Mouse (Mus musculus) limb, embryonic 12.5 days (tissue): Measurements from ENCODE around the gene Gm26938. TPM values are rescaled to one million over a fixed set of nuclear protein-coding genes. Genes with fewer than 3 reads are reported as not detected.

Experiments
- ATAC-seq: fragments of 200-750 bp; cut with Nextera tagmentation; 2 replicates; pipeline ENCODE4 v1.8.0; 2017; ENCODE audit warnings: low read depth, moderate TSS enrichment; ENCODE audit not compliant: insufficient number of reproducible peaks, insufficient read depth, low FRiP score, low TSS enrichment
- H3K27ac ChIP-seq: fragments of 300-500 bp; sonication (generic); 2 replicates; pipeline ENCODE4 v1.5.1; 2016; ENCODE audit warnings: mild to moderate bottlenecking, moderate library complexity
- H3K27me3 ChIP-seq: fragments of 300-500 bp; sonication (generic); 2 replicates; pipeline ENCODE4 v1.6.1; 2016; ENCODE audit warnings: mild to moderate bottlenecking, moderate library complexity
- H3K36me3 ChIP-seq: fragments of 300-500 bp; sonication (generic); 2 replicates; pipeline ENCODE4 v1.6.1; 2016; ENCODE audit warnings: mild to moderate bottlenecking, moderate library complexity
- H3K4me1 ChIP-seq: fragments of 300-500 bp; sonication (generic); replicated peaks from 2 replicates; pipeline ENCODE4 v1.6.1; 2016
- H3K4me2 ChIP-seq: fragments of 300-500 bp; sonication (generic); 2 replicates; pipeline ENCODE4 v1.6.1; 2016; ENCODE audit warnings: mild to moderate bottlenecking, moderate library complexity
- H3K4me3 ChIP-seq: fragments of 300-500 bp; sonication (generic); replicated peaks from 2 replicates; pipeline ENCODE4 v1.5.1; 2016; ENCODE audit warnings: mild to moderate bottlenecking
- H3K9ac ChIP-seq: fragments of 300-500 bp; sonication (generic); replicated peaks from 2 replicates; pipeline ENCODE4 v1.6.1; 2016; ENCODE audit warnings: mild to moderate bottlenecking, moderate library complexity
- H3K9me3 ChIP-seq: fragments of 300-500 bp; sonication (generic); 2 replicates; pipeline ENCODE4 v1.6.1; 2016; ENCODE audit warnings: mild to moderate bottlenecking, moderate library complexity
- WGBS: fragments of 180-500 bp; shearing (Covaris S2); methylation state at CpG from one replicate; pipeline ENCODE4 v1.1.7; 2016; 5-methylcytosine and 5-hydroxymethylcytosine counted together
- polyA plus RNA-seq: library from polyadenylated mRNA; unstranded; fragments of >200 nt; fragmentation: Nextera tagmentation; extraction: Ambion mirVana; gene quantifications from 2 replicates; pipeline ENCODE4 v1.2.1, GENCODE M21; 2016

Gene Gm26938
- polyA plus RNA-seq, 1 experiment from 2014 or later: 0.51 TPM

GRCm38 (mm10) chr5:139803165-139803564, 23.0 kb downstream of the Gm26938 start:
- H3K36me3 ChIP-seq: peaks cover 18% of the 10 kb centered on the region
- 67% methylated on average over 8 of the region's 8 CpGs for WGBS
- peaks cover 24% of the 10 kb centered on the region for H3K4me1 ChIP-seq
- peak overlapping the region; percentile 30 for H3K4me2 ChIP-seq
- H3K9me3 ChIP-seq: no peaks in the 10 kb centered on the region
- H3K4me3 ChIP-seq: no peak overlapping the region
- no peak; the same call in 1 of the 2 replicates for ATAC-seq
- no peaks in the 10 kb centered on the region for H3K27me3 ChIP-seq
- no peak overlapping the region for H3K9ac ChIP-seq
- H3K27ac ChIP-seq: peak overlapping the region; percentile 41; the same call in 1 of the 2 replicates

DNA sequence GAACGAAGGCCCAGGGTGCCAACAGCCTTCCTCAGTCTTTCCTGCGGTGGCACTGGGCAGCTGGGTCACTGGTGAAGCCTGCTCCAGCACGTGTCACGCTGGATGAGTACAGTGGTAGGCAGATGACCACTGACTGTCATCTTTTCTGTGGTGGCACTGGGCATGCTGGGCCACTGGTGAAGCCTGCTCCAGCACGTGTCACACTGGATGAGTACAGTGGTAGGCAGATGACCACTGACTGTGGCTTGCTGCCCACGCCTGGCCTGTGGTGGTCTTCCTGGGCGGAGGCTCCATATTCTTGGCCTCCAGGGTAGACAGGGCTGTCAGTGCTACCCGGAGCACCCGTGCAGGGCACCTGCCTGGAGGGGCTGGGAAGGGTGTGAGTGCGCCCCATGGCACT, 24.3 kb downstream of the Gm26938 start:
- no peak overlapping the region for H3K9ac ChIP-seq
- no peak overlapping the region for H3K27ac ChIP-seq
- no peak for ATAC-seq
- WGBS: 94% methylated on average over 10 of the region's 10 CpGs
- peaks cover 37% of the 10 kb centered on the region for H3K4me1 ChIP-seq
- H3K36me3 ChIP-seq: peaks cover 18% of the 10 kb centered on the region
- no peak overlapping the region for H3K4me3 ChIP-seq
- H3K4me2 ChIP-seq: no peak overlapping the region
- H3K27me3 ChIP-seq: no peaks in the 10 kb centered on the region
- H3K9me3 ChIP-seq: no peaks in the 10 kb centered on the region

- H3K4me2 ChIP-seq: no peak overlapping the region
- H3K4me1 ChIP-seq: peaks cover 44% of the 10 kb centered on the region
- no peak for ATAC-seq
- no peaks in the 10 kb centered on the region for H3K27me3 ChIP-seq
- no peak overlapping the region for H3K27ac ChIP-seq
- peaks cover 18% of the 10 kb centered on the region for H3K36me3 ChIP-seq
- H3K9ac ChIP-seq: no peak overlapping the region
- H3K4me3 ChIP-seq: no peak overlapping the region
- H3K9me3 ChIP-seq: no peaks in the 10 kb centered on the region
- 93% methylated on average over 8 of the region's 8 CpGs for WGBS
Measured at GRCm38 (mm10) chr5:139801231-139801630, 25.0 kb downstream of the Gm26938 start.

- no peaks in the 10 kb centered on the region for H3K9me3 ChIP-seq
- WGBS: 94% methylated on average over 33 of the region's 33 CpGs
- no peak overlapping the region for H3K4me2 ChIP-seq
- no peaks in the 10 kb centered on the region; the same call in 1 of the 2 replicates for H3K27me3 ChIP-seq
- H3K36me3 ChIP-seq: peaks cover 18% of the 10 kb centered on the region
- no peak for ATAC-seq
- H3K9ac ChIP-seq: no peak overlapping the region
- H3K4me1 ChIP-seq: peaks cover 45% of the 10 kb centered on the region
- no peak overlapping the region for H3K4me3 ChIP-seq
- no peak overlapping the region for H3K27ac ChIP-seq
Measured at GRCm38 (mm10) chr5:139799801-139800590, 26.2 kb downstream of the Gm26938 start.

- WGBS: 88% methylated on average over 9 of the region's 9 CpGs
- Histone ChIP-seq H3K27ac (no peak overlapping the region), H3K27me3 (peaks cover under 1% of the 10 kb centered on the region), H3K4me3 (no peak overlapping the region), H3K4me2 (no peak overlapping the region), H3K9me3 (no peaks in the 10 kb centered on the region), H3K36me3 (peaks cover 18% of the 10 kb centered on the region), H3K9ac (no peak overlapping the region), H3K4me1 (peaks cover 43% of the 10 kb centered on the region)
- ATAC-seq: no peak
Measured at GRCm38 (mm10) chr5:139799041-139799440, 27.2 kb downstream of the Gm26938 start.

DNA sequence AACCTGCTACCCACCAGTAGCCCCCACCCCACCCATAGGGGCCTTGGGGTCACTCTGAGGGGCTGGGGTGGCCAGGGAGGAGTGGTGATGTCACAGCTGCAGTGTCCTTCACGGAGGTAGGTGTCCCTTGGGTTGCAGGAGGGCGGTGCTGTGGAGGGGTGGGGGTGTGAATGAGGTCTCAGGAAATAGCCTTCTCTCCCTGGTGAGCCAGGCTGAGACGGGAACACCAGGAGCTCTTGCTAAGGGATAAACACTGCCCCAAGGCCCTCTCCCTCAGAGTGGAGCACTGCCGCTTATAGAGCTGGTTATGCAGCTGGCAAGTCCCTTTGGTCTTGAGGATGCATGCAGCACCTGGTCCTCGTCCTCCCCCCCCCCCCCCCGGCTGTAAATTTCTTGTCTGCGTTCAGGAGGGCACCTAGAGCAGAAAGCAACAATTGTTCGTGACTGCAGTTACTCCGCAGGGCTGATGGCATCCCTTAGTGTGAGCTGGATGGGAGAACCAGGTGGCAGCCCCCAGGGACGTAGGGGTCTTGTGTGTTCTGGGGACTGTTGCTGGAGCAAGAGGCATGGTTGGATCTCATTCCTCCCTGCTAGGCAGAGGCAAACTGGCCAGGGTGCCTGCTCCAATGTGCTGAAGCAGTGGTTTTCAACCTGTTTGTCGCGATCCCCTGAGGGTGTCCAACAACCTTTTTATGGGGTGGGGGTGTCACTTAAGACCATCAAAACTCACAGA, 27.9 kb downstream of the Gm26938 start:
- H3K36me3 ChIP-seq: peaks cover 18% of the 10 kb centered on the region
- no peaks in the 10 kb centered on the region for H3K9me3 ChIP-seq
- H3K27me3 ChIP-seq: peaks cover 6% of the 10 kb centered on the region
- WGBS: 35% methylated on average over 11 of the region's 12 CpGs
- H3K9ac ChIP-seq: peak overlapping the region; percentile 27; the same call in 1 of the 2 replicates
- peaks cover 41% of the 10 kb centered on the region for H3K4me1 ChIP-seq
- no peak overlapping the region for H3K4me2 ChIP-seq
- H3K27ac ChIP-seq: no peak overlapping the region
- ATAC-seq: no peak
- H3K4me3 ChIP-seq: no peak overlapping the region

- peak overlapping the region; percentile 27; the same call in 1 of the 2 replicates for H3K9ac ChIP-seq
- H3K27ac ChIP-seq: peak overlapping the region; percentile 64; the same call in 1 of the 2 replicates
- H3K4me1 ChIP-seq: peaks cover 36% of the 10 kb centered on the region
- 40% methylated on average over 11 of the region's 11 CpGs for WGBS
- peaks cover 18% of the 10 kb centered on the region for H3K36me3 ChIP-seq
- no peak for ATAC-seq
- H3K4me3 ChIP-seq: no peak overlapping the region
- peak overlapping the region; percentile 26; the same call in 1 of the 2 replicates for H3K4me2 ChIP-seq
- H3K27me3 ChIP-seq: peaks cover 11% of the 10 kb centered on the region
- no peaks in the 10 kb centered on the region for H3K9me3 ChIP-seq
Measured at GRCm38 (mm10) chr5:139797473-139798167, 28.6 kb downstream of the Gm26938 start.

DNA sequence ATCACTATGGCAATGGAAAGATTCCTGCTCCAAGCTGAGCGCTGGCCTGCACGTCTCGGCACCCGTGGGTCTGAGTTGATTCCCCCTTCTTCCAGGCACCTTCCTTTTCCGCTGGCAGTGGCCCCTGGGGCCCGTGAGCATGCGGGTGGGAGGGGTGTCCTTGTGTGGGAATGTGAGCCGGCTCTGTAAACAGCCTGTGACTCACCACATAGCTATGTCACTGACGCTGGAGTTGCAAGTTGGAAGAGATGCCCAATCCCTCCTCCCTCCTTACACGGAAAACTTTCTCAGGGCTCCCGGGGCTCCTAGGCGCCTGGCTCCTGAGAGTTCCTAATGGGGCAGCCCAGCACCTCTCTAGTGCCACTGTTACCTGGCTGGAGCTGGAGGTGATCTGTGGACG, 29.3 kb downstream of the Gm26938 start:
- H3K4me2 ChIP-seq: peak overlapping the region; percentile 26; the same call in 1 of the 2 replicates
- 0 out of 2 replicates have a peak overlapping the region, but pooled peaks have one; percentile 27 for H3K9ac ChIP-seq
- H3K4me1 ChIP-seq: peaks cover 40% of the 10 kb centered on the region
- whole genome bisulfite sequencing: 22% methylated on average over 13 of the region's 13 CpGs
- H3K27ac ChIP-seq: peak overlapping the region; percentile 64
- peaks cover 18% of the 10 kb centered on the region for H3K36me3 ChIP-seq
- peaks cover 18% of the 10 kb centered on the region for H3K27me3 ChIP-seq
- ATAC-seq: 0 out of 2 replicates have a peak, but pooled peaks have one; percentile 45
- H3K4me3 ChIP-seq: no peak overlapping the region; the same call in 1 of the 2 replicates
- H3K9me3 ChIP-seq: no peaks in the 10 kb centered on the region

DNA sequence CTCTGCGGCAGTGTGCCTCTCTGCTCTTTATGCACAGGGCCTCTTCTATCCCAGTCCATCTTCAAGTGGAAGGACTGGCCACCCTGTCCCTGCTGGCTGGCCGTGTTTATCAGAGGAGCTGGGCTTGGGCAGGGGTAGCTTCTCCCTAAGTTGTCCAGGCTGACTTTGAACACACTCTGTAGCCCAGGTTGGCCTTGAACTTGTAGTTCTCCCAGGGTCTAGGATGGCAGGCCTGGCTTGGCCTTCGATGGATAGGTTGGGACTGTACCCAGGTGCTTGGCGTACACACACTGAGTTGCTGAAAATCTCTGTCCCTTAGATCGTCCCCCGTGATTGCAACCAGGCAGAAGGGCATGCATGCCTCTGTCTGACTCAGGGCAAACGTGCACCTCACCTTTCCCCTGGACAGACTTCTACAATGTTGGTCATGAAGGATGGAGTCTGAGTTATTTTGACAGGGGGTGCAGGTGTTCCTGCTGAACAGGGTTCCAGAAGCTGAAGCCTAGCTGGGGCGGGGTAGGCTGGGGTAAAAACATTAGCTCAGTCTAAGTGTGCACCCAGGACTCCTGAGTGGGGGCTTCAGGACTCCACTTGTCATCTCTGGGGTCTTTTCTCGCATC, 30.1 kb downstream of the Gm26938 start:
- Histone ChIP-seq H3K27me3 (peaks cover 20% of the 10 kb centered on the region), H3K9me3 (no peaks in the 10 kb centered on the region), H3K4me3 (no peak overlapping the region), H3K4me2 (no peak overlapping the region), H3K27ac (no peak overlapping the region), H3K4me1 (peaks cover 43% of the 10 kb centered on the region), H3K36me3 (peaks cover 15% of the 10 kb centered on the region), H3K9ac (no peak overlapping the region)
- ATAC-seq: no peak
- WGBS: 80% methylated on average over 9 of the region's 9 CpGs

DNA sequence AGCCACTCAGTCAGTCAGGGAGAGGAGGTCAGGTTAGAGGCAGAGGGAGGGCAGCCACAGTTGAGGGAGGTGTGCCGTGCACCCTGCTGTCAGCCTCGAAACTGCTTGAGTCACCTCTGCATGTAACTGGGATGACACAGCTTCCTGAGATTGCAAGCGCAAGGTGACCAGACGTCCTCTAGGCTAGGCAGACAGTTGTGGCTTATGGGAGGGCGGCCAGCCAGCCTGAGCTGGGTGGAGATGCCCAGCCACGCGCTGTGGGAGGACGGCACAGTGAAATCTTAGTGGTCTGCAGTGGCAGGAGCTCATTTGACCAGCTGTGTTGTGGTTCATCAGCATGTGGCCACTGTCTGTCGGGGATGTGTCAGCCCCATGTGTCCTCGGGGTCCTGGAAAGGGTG, 31.3 kb downstream of the Gm26938 start:
- no peak for ATAC-seq
- Histone ChIP-seq H3K9me3 (no peaks in the 10 kb centered on the region), H3K9ac (no peak overlapping the region), H3K27me3 (peaks cover 20% of the 10 kb centered on the region), H3K36me3 (peaks cover 3% of the 10 kb centered on the region; the same call in 1 of the 2 replicates), H3K4me3 (no peak overlapping the region), H3K27ac (no peak overlapping the region), H3K4me2 (no peak overlapping the region), H3K4me1 (peaks cover 43% of the 10 kb centered on the region)
- WGBS: 69% methylated on average over 10 of the region's 10 CpGs
